Mouse (Mus musculus): ENCODE measurements around the gene Arpc1a. TPM values are rescaled to one million over a fixed set of nuclear protein-coding genes. Genes with fewer than 3 reads are reported as not detected.
"Not testable (repeated sequence)": the region's sequence is repeated elsewhere in the genome, so short reads cannot be mapped to it uniquely, and the experiment has no call there.

Gene Arpc1a
- total and polyA plus RNA-seq, 2 experiments from 2014 or later, result 157 to 220 TPM

DNA sequence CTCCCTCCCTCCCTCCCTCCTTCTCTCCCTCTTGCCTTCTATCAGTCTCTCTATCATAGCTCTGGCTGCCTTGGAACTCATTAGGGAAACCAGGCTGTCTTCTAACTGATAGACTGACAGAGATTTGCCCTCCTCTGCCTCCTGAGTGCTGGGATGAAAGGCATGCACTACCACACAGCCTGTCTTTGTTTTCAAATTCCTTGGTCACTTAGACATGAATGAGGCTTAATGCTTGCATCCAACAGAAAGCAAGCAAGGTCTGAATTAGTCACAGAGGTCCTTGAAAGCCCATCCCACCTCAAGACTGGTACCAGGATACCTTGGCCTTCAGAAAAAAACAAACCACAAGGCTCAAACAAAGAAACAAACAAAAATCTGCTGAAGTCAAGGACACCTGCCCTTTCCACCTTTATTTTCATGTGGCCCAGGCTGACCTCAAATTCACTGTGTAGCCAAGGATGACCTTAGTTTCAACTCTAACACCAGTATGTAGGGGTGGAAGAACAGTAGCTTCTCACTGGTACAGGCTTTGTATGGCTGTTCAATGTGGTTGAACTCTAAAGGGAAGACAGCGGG lies 18.8 kb upstream of the Arpc1a start:
- no peak for TF ChIP-seq CTCF (IDR thresholded peaks at IDR 0.05; ENCODE audit: low read depth)
- Histone ChIP-seq H3K27ac (no peak overlapping the region), H3K9ac (replicated peaks; ENCODE audit: low read length) (no peak overlapping the region), H3K36me3 (ENCODE audit: insufficient read depth, low read length) (no peaks in the 10 kb centered on the region), H3K4me2 (ENCODE audit: low read depth, low read length) (no peak overlapping the region), H3K27me3 (ENCODE audit: insufficient read depth, low read length) (no peaks in the 10 kb centered on the region), H3K9me3 (ENCODE audit: low read length) (no peaks in the 10 kb centered on the region), H3K4me3 (ENCODE audit: low read length) (no peak overlapping the region), H3K4me1 (ENCODE audit: insufficient read depth, low read length) (no peaks in the 10 kb centered on the region)
- 89% methylated on average over 1 of the region's 1 CpGs for WGBS
- DNase-seq (ENCODE audit: low spot score), result no peak
- ATAC-seq, result no peak

DNA sequence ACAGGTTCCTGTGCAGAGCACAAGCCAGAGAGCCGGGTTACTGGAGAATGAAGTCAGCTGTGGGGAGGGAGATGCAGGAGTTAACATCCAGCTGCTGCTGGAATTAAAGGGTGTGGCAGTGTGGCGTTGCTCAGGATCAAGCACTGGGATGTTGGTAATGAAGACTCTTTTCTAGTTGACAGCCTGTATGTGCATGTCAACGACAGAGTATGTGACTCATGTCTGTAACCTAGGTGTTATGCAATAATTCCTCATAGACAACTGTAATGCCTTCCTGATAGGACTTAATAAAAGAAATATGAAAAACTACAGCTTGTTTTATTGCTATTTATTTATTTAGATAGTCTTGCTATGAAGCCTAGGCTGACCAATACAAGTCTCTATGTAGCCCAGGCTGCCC lies 14.8 kb upstream of the Arpc1a start:
- no peak for TF ChIP-seq CTCF (IDR thresholded peaks at IDR 0.05; ENCODE audit: low read depth)
- 51% methylated on average over 3 of the region's 3 CpGs for WGBS
- DNase-seq (ENCODE audit: low spot score), result no peak
- Histone ChIP-seq H3K4me3 (ENCODE audit: low read length) (no peak overlapping the region), H3K9me3 (ENCODE audit: low read length) (no peaks in the 10 kb centered on the region), H3K27ac (no peak overlapping the region), H3K9ac (replicated peaks; ENCODE audit: low read length) (no peak overlapping the region), H3K4me1 (ENCODE audit: insufficient read depth, low read length) (no peaks in the 10 kb centered on the region), H3K36me3 (ENCODE audit: insufficient read depth, low read length) (no peaks in the 10 kb centered on the region), H3K4me2 (ENCODE audit: low read depth, low read length) (no peak overlapping the region), H3K27me3 (ENCODE audit: insufficient read depth, low read length) (no peaks in the 10 kb centered on the region)
- ATAC-seq, result no peak

DNA sequence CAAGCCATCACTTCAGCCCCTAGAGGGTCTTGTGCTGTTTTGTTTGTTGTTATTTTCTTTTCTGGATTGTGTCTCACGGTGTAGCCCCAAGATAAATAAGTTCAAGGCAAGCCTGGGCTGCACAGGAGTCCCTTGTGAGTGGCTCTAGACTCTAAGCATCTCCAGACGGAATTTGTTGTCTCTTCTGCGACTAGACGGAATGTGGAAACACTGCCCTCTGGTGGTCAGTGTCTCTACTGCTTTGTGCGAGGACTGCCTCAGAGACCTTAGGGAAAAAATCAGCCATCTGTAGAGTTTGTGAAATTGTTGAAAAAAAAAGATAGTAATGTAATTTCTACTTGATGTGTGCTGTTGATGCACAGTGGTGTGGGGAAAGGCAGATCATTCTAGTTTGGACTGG lies 13.9 kb upstream of the Arpc1a start:
- DNase-seq (ENCODE audit: low spot score) (peak; percentile 92), ATAC-seq (peak; percentile 67; the same call in 1 of the 2 replicates)
- no peak overlapping the region for H3K27ac ChIP-seq
- no peaks in the 10 kb centered on the region for H3K27me3 ChIP-seq (ENCODE audit: insufficient read depth, low read length)
- no peak overlapping the region for H3K4me2 ChIP-seq (ENCODE audit: low read depth, low read length)
- WGBS, result 2% methylated on average over 5 of the region's 5 CpGs
- no peaks in the 10 kb centered on the region for H3K4me1 ChIP-seq (ENCODE audit: insufficient read depth, low read length)
- TF ChIP-seq CTCF (IDR thresholded peaks at IDR 0.05; ENCODE audit: low read depth), result peak; percentile 92
- no peaks in the 10 kb centered on the region for H3K36me3 ChIP-seq (ENCODE audit: insufficient read depth, low read length)
- H3K9ac ChIP-seq (replicated peaks; ENCODE audit: low read length), result no peak overlapping the region
- H3K4me3 ChIP-seq (ENCODE audit: low read length), result no peak overlapping the region
- no peaks in the 10 kb centered on the region for H3K9me3 ChIP-seq (ENCODE audit: low read length)

DNA sequence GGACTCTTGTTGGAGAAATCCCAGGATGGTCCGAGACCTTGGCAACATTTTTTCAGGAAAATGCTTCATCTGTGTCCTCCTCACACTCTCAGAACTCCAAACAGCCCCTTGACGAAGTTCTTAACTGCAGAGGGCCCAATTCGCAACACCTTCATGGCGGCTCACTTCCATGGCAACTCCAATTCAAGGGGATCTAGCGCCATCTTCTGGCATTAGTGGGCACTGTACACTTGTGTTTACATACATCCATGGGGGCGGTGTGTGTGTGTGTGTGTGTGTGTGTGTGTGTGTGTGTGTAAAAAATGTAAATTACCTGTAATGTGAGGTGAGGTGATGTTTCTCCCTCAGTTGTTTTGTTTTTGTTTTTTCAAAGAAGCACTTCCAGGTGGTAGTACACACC lies 12.3 kb upstream of the Arpc1a start:
- H3K9ac ChIP-seq (replicated peaks; ENCODE audit: low read length), result no peak overlapping the region
- H3K4me2 ChIP-seq (ENCODE audit: low read depth, low read length), result no peak overlapping the region
- no peak overlapping the region for H3K4me3 ChIP-seq (ENCODE audit: low read length)
- DNase-seq (ENCODE audit: low spot score) (peak; percentile 61), ATAC-seq (no peak)
- no peaks in the 10 kb centered on the region for H3K4me1 ChIP-seq (ENCODE audit: insufficient read depth, low read length)
- WGBS, result 55% methylated on average over 6 of the region's 6 CpGs
- TF ChIP-seq CTCF (IDR thresholded peaks at IDR 0.05; ENCODE audit: low read depth), result peak; percentile 63
- no peaks in the 10 kb centered on the region for H3K27me3 ChIP-seq (ENCODE audit: insufficient read depth, low read length)
- H3K9me3 ChIP-seq (ENCODE audit: low read length), result no peaks in the 10 kb centered on the region
- H3K36me3 ChIP-seq (ENCODE audit: insufficient read depth, low read length), result no peaks in the 10 kb centered on the region
- no peak overlapping the region for H3K27ac ChIP-seq

DNA sequence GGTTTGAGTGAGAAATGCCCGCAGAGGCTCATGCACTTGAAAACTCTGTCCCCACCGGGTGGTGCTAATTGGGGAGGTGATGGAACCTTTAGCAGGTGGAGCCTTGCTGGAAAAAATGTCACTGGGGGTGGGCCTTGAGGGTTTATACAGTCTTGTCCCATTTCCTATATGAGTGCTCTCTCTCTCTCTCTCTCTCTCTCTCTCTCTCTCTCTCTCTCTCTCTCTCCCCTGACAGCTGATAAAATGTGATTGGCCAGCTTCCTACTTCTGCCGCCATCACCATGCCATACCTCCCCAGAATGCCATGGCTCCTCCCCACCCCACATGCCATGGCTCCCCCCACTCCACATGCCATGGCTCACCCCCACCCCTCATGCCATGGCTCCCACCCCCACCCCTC lies 8.5 kb upstream of the Arpc1a start:
- Histone ChIP-seq H3K4me1 (ENCODE audit: insufficient read depth, low read length) (no peaks in the 10 kb centered on the region), H3K9me3 (ENCODE audit: low read length) (no peaks in the 10 kb centered on the region), H3K36me3 (ENCODE audit: insufficient read depth, low read length) (no peaks in the 10 kb centered on the region), H3K27me3 (ENCODE audit: insufficient read depth, low read length) (no peaks in the 10 kb centered on the region), H3K27ac (no peak overlapping the region), H3K4me2 (ENCODE audit: low read depth, low read length) (no peak overlapping the region), H3K4me3 (ENCODE audit: low read length) (no peak overlapping the region), H3K9ac (replicated peaks; ENCODE audit: low read length) (no peak overlapping the region)
- TF ChIP-seq CTCF (IDR thresholded peaks at IDR 0.05; ENCODE audit: low read depth), result no peak
- WGBS, result 43% methylated on average over 3 of the region's 3 CpGs
- no peak for DNase-seq (ENCODE audit: low spot score)
- ATAC-seq, result no peak

DNA sequence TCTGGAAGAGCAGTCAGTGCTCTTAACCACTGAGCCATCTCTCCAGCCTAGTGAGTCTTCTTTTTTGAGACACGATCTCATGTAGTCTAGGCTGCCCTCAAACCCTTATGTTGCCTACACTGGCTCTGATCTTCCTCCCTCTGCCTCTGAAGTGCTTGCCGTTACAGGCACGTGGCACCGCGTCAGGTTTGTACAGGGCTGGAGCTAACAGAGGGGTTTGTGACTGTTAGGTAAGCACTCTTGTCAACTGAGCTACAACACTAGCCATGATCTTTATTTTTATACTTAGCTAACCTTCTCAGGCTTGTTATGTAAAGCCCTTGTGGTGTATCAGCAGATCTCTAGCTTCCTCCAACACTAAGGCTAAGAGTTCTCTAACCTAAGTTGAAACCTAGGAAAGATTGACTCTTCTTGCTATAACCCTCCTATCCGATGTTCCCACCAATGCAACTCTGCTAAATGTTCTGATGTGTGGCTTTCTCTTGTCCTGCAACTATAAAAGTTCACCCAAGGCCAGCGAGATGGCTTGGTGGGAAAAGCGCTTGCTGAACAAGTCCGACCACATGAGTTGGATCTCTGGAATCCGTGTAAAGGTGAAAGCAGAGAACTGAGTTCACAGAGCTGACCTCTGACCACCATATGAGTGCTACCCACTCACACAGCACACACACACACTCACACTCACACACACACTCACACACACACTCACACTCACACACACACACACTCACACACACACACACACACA lies 1.6 kb upstream of the Arpc1a start:
- 91% methylated on average over 10 of the region's 10 CpGs for WGBS

DNA sequence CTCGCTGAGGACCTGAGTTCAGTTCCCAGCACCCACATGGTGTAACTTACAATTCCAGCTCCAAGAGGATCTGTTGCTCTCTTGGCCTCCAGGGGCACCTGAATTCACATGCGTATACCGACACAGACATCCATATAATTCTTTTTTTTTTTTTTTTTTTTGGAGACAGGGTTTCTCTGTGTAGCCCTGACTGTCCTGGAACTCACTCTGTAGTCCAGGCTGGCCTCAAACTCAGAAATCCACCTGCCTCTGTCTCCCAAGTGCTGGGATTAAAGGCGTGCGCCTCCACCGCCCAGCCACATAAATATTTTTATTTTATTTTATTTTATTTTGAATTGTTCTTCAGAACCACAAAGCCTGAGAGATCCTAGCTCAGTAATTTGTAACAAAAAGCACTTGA lies 429 bp upstream of the Arpc1a start:
- not testable (repeated sequence) for H3K36me3 ChIP-seq (ENCODE audit: insufficient read depth, low read length); DNase-seq (ENCODE audit: low spot score); H3K9me3 ChIP-seq (ENCODE audit: low read length); H3K27me3 ChIP-seq (ENCODE audit: insufficient read depth, low read length); H3K4me1 ChIP-seq (ENCODE audit: insufficient read depth, low read length)
- H3K27ac ChIP-seq, result peak overlapping the region; percentile 80
- H3K4me2 ChIP-seq (ENCODE audit: low read depth, low read length), result peak overlapping the region; percentile 92
- WGBS, result 47% methylated on average over 6 of the region's 6 CpGs
- H3K9ac ChIP-seq (replicated peaks; ENCODE audit: low read length), result peak overlapping the region; percentile 95
- peak overlapping the region; percentile 88 for H3K4me3 ChIP-seq (ENCODE audit: low read length)
- peak; percentile 11; the same call in 1 of the 2 replicates for ATAC-seq

More for the DNA sequence above, 1.6 kb upstream of the Arpc1a start:
- H3K27ac ChIP-seq, result no peak overlapping the region
- H3K9me3 ChIP-seq (ENCODE audit: low read length), result no peaks in the 10 kb centered on the region
- H3K36me3 ChIP-seq (ENCODE audit: insufficient read depth, low read length), result no peaks in the 10 kb centered on the region
- H3K4me3 ChIP-seq (ENCODE audit: low read length), result no peak overlapping the region
- H3K4me1 ChIP-seq (ENCODE audit: insufficient read depth, low read length), result peaks cover 4% of the 10 kb centered on the region; the same call in 1 of the 2 replicates
- H3K9ac ChIP-seq (replicated peaks; ENCODE audit: low read length), result no peak overlapping the region
- DNase-seq (ENCODE audit: low spot score) (no peak), ATAC-seq (no peak)
- TF ChIP-seq CTCF (IDR thresholded peaks at IDR 0.05; ENCODE audit: low read depth), result no peak
- H3K27me3 ChIP-seq (ENCODE audit: insufficient read depth, low read length), result no peaks in the 10 kb centered on the region
- H3K4me2 ChIP-seq (ENCODE audit: low read depth, low read length), result no peak overlapping the region

All from hindbrain, postnatal 0 days (tissue).